Mouse (Mus musculus): ENCODE measurements at regions not wholly inside any gene's neighbourhood (a gene's known extent, or its start where the extent isn't known, plus 50 kb on each side); places are given as distances from the start of the nearest gene placed in this dataset.

- TF ChIP-seq CTCF (IDR thresholded peaks at IDR 0.05; ENCODE audit: insufficient read depth, low read depth, low read length) (no peak), POLR2A (IDR thresholded peaks at IDR 0.05; ENCODE audit: insufficient read depth, low read depth, low read length) (no peak)
- 85% methylated on average over 6 of the region's 6 CpGs for WGBS
Measured at GRCm38 (mm10) chr3:133726831-133727230, 181.9 kb upstream of the Tet2 start.

DNA sequence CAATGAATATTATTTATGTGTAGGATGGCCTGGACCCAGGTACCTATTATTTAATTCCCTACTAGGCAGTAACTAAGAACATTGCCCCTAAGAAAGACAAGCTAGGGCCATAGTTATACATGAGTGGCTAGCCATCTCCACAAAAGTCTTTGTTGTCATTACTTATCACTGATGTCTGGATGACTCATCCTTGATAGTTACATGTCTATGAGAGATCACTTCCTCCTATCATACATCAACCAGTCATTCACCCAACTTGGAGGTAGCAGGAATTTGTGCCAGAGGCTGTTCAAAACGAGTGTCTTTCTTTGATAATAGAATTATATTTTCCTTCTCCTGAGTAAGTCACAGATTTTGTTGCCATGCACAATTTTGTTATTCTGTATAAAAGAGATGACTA, 190.7 kb upstream of the Tet2 start:
- no peak overlapping the region for H3K4me3 ChIP-seq (ENCODE audit: insufficient read depth, low read depth, low read length)
- H3K27ac ChIP-seq (ENCODE audit: insufficient read depth, low read depth, low read length) = no peak overlapping the region
- WGBS = 84% methylated on average over 1 of the region's 1 CpGs
- TF ChIP-seq POLR2A (IDR thresholded peaks at IDR 0.05; ENCODE audit: insufficient read depth, low read depth, low read length) (no peak), CTCF (IDR thresholded peaks at IDR 0.05; ENCODE audit: insufficient read depth, low read depth, low read length) (no peak)
- no peaks in the 10 kb centered on the region for H3K4me1 ChIP-seq (ENCODE audit: control insufficient read depth, insufficient read depth, low read length)

More at GRCm38 (mm10) chr3:133726831-133727230, 181.9 kb upstream of the Tet2 start:
- H3K4me3 ChIP-seq (ENCODE audit: insufficient read depth, low read depth, low read length) = no peak overlapping the region
- no peaks in the 10 kb centered on the region for H3K4me1 ChIP-seq (ENCODE audit: control insufficient read depth, insufficient read depth, low read length)
- H3K27ac ChIP-seq (ENCODE audit: insufficient read depth, low read depth, low read length) = no peak overlapping the region

GRCm38 (mm10) chr3:133738936-133739335, 194.0 kb upstream of the Tet2 start:
- TF ChIP-seq POLR2A (IDR thresholded peaks at IDR 0.05; ENCODE audit: insufficient read depth, low read depth, low read length) = no peak
- Histone ChIP-seq H3K27ac (ENCODE audit: insufficient read depth, low read depth, low read length) (no peak overlapping the region), H3K4me1 (ENCODE audit: control insufficient read depth, insufficient read depth, low read length) (no peaks in the 10 kb centered on the region), H3K4me3 (ENCODE audit: insufficient read depth, low read depth, low read length) (no peak overlapping the region)
- 99% methylated on average over 2 of the region's 2 CpGs for WGBS

- no peak overlapping the region for H3K4me3 ChIP-seq (ENCODE audit: insufficient read depth, low read depth, low read length)
- WGBS = 82% methylated on average over 4 of the region's 4 CpGs
- no peak for TF ChIP-seq CTCF (IDR thresholded peaks at IDR 0.05; ENCODE audit: insufficient read depth, low read depth, low read length)
Measured at GRCm38 (mm10) chr3:133744552-133745118, 199.7 kb upstream of the Tet2 start.

GRCm38 (mm10) chr3:133748756-133749737, 204.1 kb upstream of the Tet2 start:
- Histone ChIP-seq H3K27ac (ENCODE audit: insufficient read depth, low read depth, low read length) (no peak overlapping the region), H3K4me3 (ENCODE audit: insufficient read depth, low read depth, low read length) (no peak overlapping the region), H3K4me1 (ENCODE audit: control insufficient read depth, insufficient read depth, low read length) (peaks cover 4% of the 10 kb centered on the region; the same call in 1 of the 2 replicates)
- 88% methylated on average over 10 of the region's 10 CpGs for WGBS
- TF ChIP-seq POLR2A (IDR thresholded peaks at IDR 0.05; ENCODE audit: insufficient read depth, low read depth, low read length) (no peak), CTCF (IDR thresholded peaks at IDR 0.05; ENCODE audit: insufficient read depth, low read depth, low read length) (no peak)

More at GRCm38 (mm10) chr3:133744552-133745118, 199.7 kb upstream of the Tet2 start:
- Histone ChIP-seq H3K4me1 (ENCODE audit: control insufficient read depth, insufficient read depth, low read length) (no peaks in the 10 kb centered on the region), H3K27ac (ENCODE audit: insufficient read depth, low read depth, low read length) (no peak overlapping the region)

DNA sequence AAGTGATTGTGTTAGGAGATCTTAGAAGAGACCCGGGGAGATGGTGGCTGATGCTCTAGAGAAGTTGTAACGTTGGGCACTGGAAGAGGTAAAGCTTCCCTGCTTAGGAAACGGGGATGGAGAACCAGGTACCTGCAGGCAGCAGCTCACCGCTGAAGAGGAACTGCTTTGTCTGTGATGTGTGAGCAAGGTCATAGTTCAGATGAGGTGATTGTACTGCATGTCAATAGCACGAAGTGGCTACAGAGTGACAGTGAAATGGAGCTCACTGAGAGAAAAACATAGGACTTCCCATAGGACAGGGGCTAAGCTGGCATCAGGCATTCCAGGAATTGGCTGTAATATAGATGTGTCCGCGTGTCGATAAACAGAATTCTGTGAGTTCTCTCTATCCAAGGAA, 205.1 kb upstream of the Tet2 start:
- 89% methylated on average over 8 of the region's 8 CpGs for WGBS
- TF ChIP-seq POLR2A (IDR thresholded peaks at IDR 0.05; ENCODE audit: insufficient read depth, low read depth, low read length) (no peak), CTCF (IDR thresholded peaks at IDR 0.05; ENCODE audit: insufficient read depth, low read depth, low read length) (no peak)
- peaks cover 9% of the 10 kb centered on the region for H3K4me1 ChIP-seq (ENCODE audit: control insufficient read depth, insufficient read depth, low read length)
- no peak overlapping the region for H3K27ac ChIP-seq (ENCODE audit: insufficient read depth, low read depth, low read length)
- no peak overlapping the region for H3K4me3 ChIP-seq (ENCODE audit: insufficient read depth, low read depth, low read length)

DNA sequence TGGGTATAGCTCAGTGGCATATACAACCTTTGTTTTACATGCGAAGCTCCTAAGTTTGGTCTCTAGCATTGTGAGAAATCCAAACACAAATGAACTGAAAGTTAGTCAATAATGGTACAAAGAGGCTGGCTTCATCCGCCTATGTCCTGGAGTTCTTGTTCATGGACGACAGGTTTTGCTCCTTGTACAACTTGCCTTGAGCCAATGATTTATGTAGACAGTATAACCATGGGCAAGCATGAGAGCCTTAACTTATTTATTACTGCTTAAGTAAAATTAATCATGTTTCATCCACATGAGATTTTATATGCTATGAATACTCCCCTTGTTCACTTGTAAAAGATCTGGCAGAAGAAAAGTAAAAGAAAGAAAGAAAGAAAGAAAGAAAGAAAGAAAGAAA, 205.7 kb upstream of the Tet2 start:
- H3K4me1 ChIP-seq (ENCODE audit: control insufficient read depth, insufficient read depth, low read length) = peaks cover 10% of the 10 kb centered on the region
- WGBS = 76% methylated on average over 3 of the region's 3 CpGs
- no peak for TF ChIP-seq CTCF (IDR thresholded peaks at IDR 0.05; ENCODE audit: insufficient read depth, low read depth, low read length)
- no peak for TF ChIP-seq POLR2A (IDR thresholded peaks at IDR 0.05; ENCODE audit: insufficient read depth, low read depth, low read length)
- no peak overlapping the region for H3K4me3 ChIP-seq (ENCODE audit: insufficient read depth, low read depth, low read length)
- H3K27ac ChIP-seq (ENCODE audit: insufficient read depth, low read depth, low read length) = no peak overlapping the region

DNA sequence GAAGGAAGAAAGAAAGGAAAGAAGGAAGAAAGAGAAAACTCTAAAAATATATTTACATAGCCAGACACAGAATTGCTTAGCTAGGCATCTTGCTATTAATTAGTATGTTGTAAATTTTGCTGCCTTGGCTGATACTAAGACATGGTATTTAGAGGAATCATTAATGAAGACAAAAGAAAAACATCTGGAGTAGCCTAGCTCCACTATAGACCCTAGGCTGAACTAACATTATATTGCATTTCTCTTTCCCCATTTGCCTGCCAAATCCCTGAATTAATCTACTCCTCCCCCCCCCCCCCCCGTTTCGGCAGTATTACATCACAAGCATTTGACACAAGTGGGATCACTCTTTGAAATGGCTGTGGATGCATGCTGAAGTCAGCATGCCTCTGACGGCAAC, 206.1 kb upstream of the Tet2 start:
- TF ChIP-seq POLR2A (IDR thresholded peaks at IDR 0.05; ENCODE audit: insufficient read depth, low read depth, low read length) = no peak
- no peak for TF ChIP-seq CTCF (IDR thresholded peaks at IDR 0.05; ENCODE audit: insufficient read depth, low read depth, low read length)
- Histone ChIP-seq H3K4me1 (ENCODE audit: control insufficient read depth, insufficient read depth, low read length) (peaks cover 10% of the 10 kb centered on the region), H3K27ac (ENCODE audit: insufficient read depth, low read depth, low read length) (no peak overlapping the region), H3K4me3 (ENCODE audit: insufficient read depth, low read depth, low read length) (no peak overlapping the region)
- 31% methylated on average over 3 of the region's 3 CpGs for WGBS

DNA sequence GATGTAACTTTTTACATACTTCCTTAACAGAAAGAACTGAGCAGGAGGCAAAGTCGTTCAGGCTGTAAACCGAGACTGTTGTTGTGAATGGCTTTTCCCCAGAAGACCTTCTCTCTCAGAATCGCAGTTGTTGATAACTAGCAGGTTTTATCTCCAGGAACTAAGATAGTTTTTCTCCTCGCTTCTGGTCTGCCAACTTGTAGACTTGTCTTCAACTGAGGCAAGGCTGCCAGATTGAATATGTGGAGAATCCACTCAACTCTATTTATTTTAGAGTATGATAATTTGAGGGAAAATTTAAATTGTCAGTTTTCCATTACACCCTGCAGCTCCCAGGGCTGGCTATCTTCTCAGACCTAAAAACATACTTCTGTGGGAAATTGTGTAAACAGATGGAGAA, 206.6 kb upstream of the Tet2 start:
- 62% methylated on average over 4 of the region's 4 CpGs for WGBS
- H3K4me1 ChIP-seq (ENCODE audit: control insufficient read depth, insufficient read depth, low read length) = peaks cover 10% of the 10 kb centered on the region

More for the DNA sequence above, 206.6 kb upstream of the Tet2 start:
- Histone ChIP-seq H3K4me3 (ENCODE audit: insufficient read depth, low read depth, low read length) (no peak overlapping the region), H3K27ac (ENCODE audit: insufficient read depth, low read depth, low read length) (no peak overlapping the region)
- no peak for TF ChIP-seq CTCF (IDR thresholded peaks at IDR 0.05; ENCODE audit: insufficient read depth, low read depth, low read length)
- TF ChIP-seq POLR2A (IDR thresholded peaks at IDR 0.05; ENCODE audit: insufficient read depth, low read depth, low read length) = no peak

All from olfactory bulb, adult 2 months (tissue).